ENCODE assay signal across 9 mouse cellular contexts in genomic region chr9:44417156-44417891, GRCm38 (mm10). TPM values are rescaled to one million over a fixed set of nuclear protein-coding genes. Genes with fewer than 3 reads are reported as not detected.
DNase-seq lines count a peak whose midpoint lies in the region; ATAC-seq and TF ChIP-seq lines count a peak whose summit lies in the region.
"Had no signal": no experiment of that assay in that cellular context is flagged by ENCODE, and none has a peak within 500 bp of the region (broad histone marks: within the 10 kb centered on the region; RNA-seq: fewer than 3 reads in every experiment).

No protein-coding gene starts in this region.

- intact Hi-C loops in gastrocnemius, adult 2 months (cut with DNase I): no loop called here

- H3K4me3 ChIP-seq in gastrocnemius, adult 2 months: peak overlapping the region; percentile 98
- H3K4me3 ChIP-seq in spleen, adult 2 months (ENCODE audit: extremely low read depth, insufficient read depth, insufficient read length): peak overlapping the region; percentile 79
- peak overlapping the region; percentile 81 for H3K4me3 ChIP-seq in limb, embryonic 12.5 days (replicated peaks)
- peak overlapping the region; percentile 79 for H3K4me3 ChIP-seq in stomach, embryonic 15.5 days (replicated peaks)

- peaks cover 4% of the 10 kb centered on the region; the same call in 1 of the 2 replicates for H3K9me3 ChIP-seq in limb, embryonic 12.5 days
- no peaks in the 10 kb centered on the region for H3K9me3 ChIP-seq in stomach, embryonic 15.5 days

- peaks cover 4% of the 10 kb centered on the region for H3K36me3 ChIP-seq in spleen, adult 2 months (ENCODE audit: control insufficient read depth, insufficient read depth, low read length)
- H3K36me3 ChIP-seq in limb, embryonic 12.5 days: peaks cover 36% of the 10 kb centered on the region
- H3K36me3 ChIP-seq in stomach, embryonic 15.5 days: 0 out of 2 replicates have a peak, but pooled peaks cover 6% of the 10 kb centered on the region

- no peak for DNase-seq in gastrocnemius, adult 2 months
- DNase-seq in gastrocnemius, postnatal 4 days (ENCODE audit: low spot score in 2 of 2): no peak
- DNase-seq in spleen, adult 2 months (ENCODE audit: low read depth in 1 of 2, low spot score in 2 of 2): no peak
- no peak for DNase-seq in spleen, postnatal 36 days (ENCODE audit: low spot score in 2 of 2)
- no peak for DNase-seq in layer of hippocampus, adult 9-11 months
- no peak for DNase-seq in testis, postnatal 10 days (ENCODE audit: low spot score)

- 5% methylated on average over 26 of the region's 26 CpGs for WGBS in spleen, adult 2 months
- WGBS in limb, embryonic 12.5 days: 6% methylated on average over 26 of the region's 26 CpGs
- 6% methylated on average over 26 of the region's 26 CpGs for WGBS in stomach, embryonic 15.5 days

- H3K27ac ChIP-seq in gastrocnemius, adult 2 months: peak overlapping the region; percentile 97
- peak overlapping the region; percentile 45 for H3K27ac ChIP-seq in spleen, adult 2 months (ENCODE audit: insufficient read depth, low read length)
- peak overlapping the region; percentile 80 for H3K27ac ChIP-seq in limb, embryonic 12.5 days
- peak overlapping the region; percentile 63 for H3K27ac ChIP-seq in stomach, embryonic 15.5 days

- H3K4me1 ChIP-seq in spleen, adult 2 months (ENCODE audit: control insufficient read depth, insufficient read depth, insufficient read length): peaks cover 7% of the 10 kb centered on the region; the same call in 1 of the 2 replicates
- H3K4me1 ChIP-seq in limb, embryonic 12.5 days (replicated peaks): peaks cover 6% of the 10 kb centered on the region
- peaks cover 5% of the 10 kb centered on the region; the same call in 1 of the 2 replicates for H3K4me1 ChIP-seq in stomach, embryonic 15.5 days

- ATAC-seq in limb, embryonic 12.5 days (ENCODE audit: insufficient number of reproducible peaks, insufficient read depth, low FRiP score, low TSS enrichment, low read depth): peak; percentile 77; the same call in 1 of the 2 replicates
- ATAC-seq in stomach, embryonic 15.5 days (ENCODE audit: insufficient read depth, low FRiP score, low read depth): peak; percentile 66; the same call in 1 of the 2 replicates

- no peak for TF ChIP-seq POLR2A in spleen, adult 2 months (IDR thresholded peaks at IDR 0.05; ENCODE audit: low read depth, low read length)

- TF ChIP-seq CTCF in gastrocnemius, adult 2 months (IDR thresholded peaks at IDR 0.05): no peak
- TF ChIP-seq CTCF in spleen, adult 2 months (IDR thresholded peaks at IDR 0.05; ENCODE audit: extremely low read depth, insufficient read depth, insufficient read length, insufficient replicate concordance): no peak

- no peaks in the 10 kb centered on the region for H3K27me3 ChIP-seq in spleen, adult 2 months (ENCODE audit: control insufficient read depth, insufficient read depth, low read length)
- no peaks in the 10 kb centered on the region for H3K27me3 ChIP-seq in limb, embryonic 12.5 days
- H3K27me3 ChIP-seq in stomach, embryonic 15.5 days (replicated peaks): no peaks in the 10 kb centered on the region

- H3K9ac ChIP-seq in limb, embryonic 12.5 days (replicated peaks): peak overlapping the region; percentile 84
- H3K9ac ChIP-seq in stomach, embryonic 15.5 days: peak overlapping the region; percentile 76

- peak overlapping the region; percentile 83 for H3K4me2 ChIP-seq in limb, embryonic 12.5 days
- H3K4me2 ChIP-seq in stomach, embryonic 15.5 days: peak overlapping the region; percentile 89

RNA-seq across cellular contexts. Expression of gene Ccdc84, which starts 1.0 kb away (rescaled TPM):
- total RNA-seq in gastrocnemius, adult 2 months (2021): 1 to 10 TPM; 5.0 to 5.7 TPM
- 10 to 100 TPM in 1 of 2 experiments, 1 to 10 TPM in 1; 10.0 to 17.3 TPM for total RNA-seq in gastrocnemius, postnatal 4 days (2021)
- 18.1 and 26.0 TPM in 2 replicates for polyA plus RNA-seq in spleen, adult 2 months (2012; rRNA removed)
- polyA plus RNA-seq in limb, embryonic 12.5 days (2016; fragmentation: Nextera tagmentation; extraction: Ambion mirVana): 35.1 and 38.4 TPM in 2 replicates
- 27.4 and 27.9 TPM in 2 replicates for polyA plus RNA-seq in stomach, embryonic 15.5 days (2015; fragmentation: Nextera tagmentation; extraction: Ambion mirVana)

RNA-seq across cellular contexts. Expression of gene Trappc4, which starts 9.9 kb away (rescaled TPM):
- 10 to 100 TPM; 15.4 to 21.5 TPM for total RNA-seq in gastrocnemius, adult 2 months (2021)
- 10 to 100 TPM; 43.2 to 43.5 TPM for total RNA-seq in gastrocnemius, postnatal 4 days (2021)
- 22.9 and 29.7 TPM in 2 replicates for polyA plus RNA-seq in spleen, adult 2 months (2012; rRNA removed)
- 147 and 161 TPM in 2 replicates for polyA plus RNA-seq in limb, embryonic 12.5 days (2016; fragmentation: Nextera tagmentation; extraction: Ambion mirVana)
- polyA plus RNA-seq in stomach, embryonic 15.5 days (2015; fragmentation: Nextera tagmentation; extraction: Ambion mirVana): 115 and 125 TPM in 2 replicates

RNA-seq across cellular contexts. Expression of gene Rps25, which starts 10.4 kb away (rescaled TPM):
- 100 to 1,000 TPM; 740 to 827 TPM for total RNA-seq in gastrocnemius, adult 2 months (2021)
- total RNA-seq in gastrocnemius, postnatal 4 days (2021): 1,000 to 10,000 TPM; 1,491 to 1,513 TPM
- polyA plus RNA-seq in spleen, adult 2 months (2012; rRNA removed): 137 and 144 TPM in 2 replicates
- 2,041 and 2,143 TPM in 2 replicates for polyA plus RNA-seq in limb, embryonic 12.5 days (2016; fragmentation: Nextera tagmentation; extraction: Ambion mirVana)
- polyA plus RNA-seq in stomach, embryonic 15.5 days (2015; fragmentation: Nextera tagmentation; extraction: Ambion mirVana): 1,740 and 2,121 TPM in 2 replicates

RNA-seq across cellular contexts. Expression of gene Slc37a4, which starts 20.7 kb away (rescaled TPM):
- total RNA-seq in gastrocnemius, adult 2 months (2021): 100 to 1,000 TPM in 1 of 2 experiments, 10 to 100 TPM in 1; 90.6 to 129 TPM
- 10 to 100 TPM; 58.2 to 68.3 TPM for total RNA-seq in gastrocnemius, postnatal 4 days (2021)
- 24.5 and 25.4 TPM in 2 replicates for polyA plus RNA-seq in spleen, adult 2 months (2012; rRNA removed)
- polyA plus RNA-seq in limb, embryonic 12.5 days (2016; fragmentation: Nextera tagmentation; extraction: Ambion mirVana): 11.1 and 12.8 TPM in 2 replicates
- polyA plus RNA-seq in stomach, embryonic 15.5 days (2015; fragmentation: Nextera tagmentation; extraction: Ambion mirVana): 31.1 and 34.1 TPM in 2 replicates

RNA-seq across cellular contexts. Expression of gene Foxr1, which starts 23.6 kb away (rescaled TPM):
- total RNA-seq in gastrocnemius, adult 2 months (2021): not detected
- total RNA-seq in gastrocnemius, postnatal 4 days (2021): not detected
- polyA plus RNA-seq in spleen, adult 2 months (2012; rRNA removed): 0.09 and 0.15 TPM in 2 replicates
- polyA plus RNA-seq in limb, embryonic 12.5 days (2016; fragmentation: Nextera tagmentation; extraction: Ambion mirVana): 0.18 TPM in 1 of 2 replicates, not detected in the other
- polyA plus RNA-seq in stomach, embryonic 15.5 days (2015; fragmentation: Nextera tagmentation; extraction: Ambion mirVana): not detected in 2 replicates
- total RNA-seq: hematopoietic stem cell, adult 5-6 weeks had no signal

Comparison
In these comparisons a context has a peak if more than half of its experiments do, and no peak if none do; other contexts are left out.
1. H3K27ac ChIP-seq: peak in every context shown above with its lines; median percentile 97 in gastrocnemius, adult 2 months; 80 in limb, embryonic 12.5 days; 63 in stomach, embryonic 15.5 days; 45 in spleen, adult 2 months.
2. RNA of gene Rps25, which starts 10.4 kb away (polyA plus RNA-seq): 1,740 to 2,121 TPM in stomach, embryonic 15.5 days and 2,041 to 2,143 TPM in limb, embryonic 12.5 days; 137 to 144 TPM in spleen, adult 2 months; every median in the first group is over 10 times any median in the second.
3. Peak in every context shown above with its lines, with median percentiles within 50 percentile points of each other: H3K4me3 ChIP-seq.